Mouse (Mus musculus): Measurements from ENCODE around the gene Spin1.
A peak's percentile ranks its signal among the peaks of the same experiment; 100 is the strongest.

Gene Spin1

DNA sequence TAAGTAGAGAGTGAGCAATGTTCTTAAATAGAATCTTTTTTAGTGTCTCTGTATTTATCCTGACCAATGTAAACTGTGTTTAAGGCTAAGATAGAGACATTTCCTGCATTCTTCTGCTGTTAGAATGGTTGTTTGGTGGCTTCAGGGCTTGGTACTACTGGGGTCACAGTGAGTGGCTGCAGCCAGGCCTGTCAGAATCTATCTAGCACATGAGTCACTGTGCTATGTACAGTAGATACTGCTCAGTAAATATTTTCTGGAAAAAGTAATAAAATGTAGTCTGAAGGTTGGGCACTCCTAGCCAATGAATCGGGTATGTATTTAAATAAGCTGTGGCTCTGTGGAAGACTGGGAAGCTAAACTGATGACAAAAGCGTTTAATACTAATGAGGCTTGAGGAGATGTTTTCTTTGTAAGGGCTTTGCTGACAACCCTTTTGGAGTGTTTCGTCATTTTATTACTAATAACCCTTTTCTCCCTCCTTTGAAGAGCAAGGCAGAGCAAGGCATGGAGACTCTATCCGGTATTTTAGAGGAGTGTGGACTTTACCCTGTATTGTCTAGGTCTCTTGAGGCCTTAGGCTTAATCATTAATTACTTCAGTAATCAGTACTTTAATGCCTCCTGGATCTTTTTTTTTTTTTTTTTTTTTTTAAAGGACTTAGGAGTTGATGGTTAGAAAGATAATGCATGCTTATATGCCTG lies 52.4 kb downstream of the Spin1 start:
- DNase-seq: no peak

GRCm38 (mm10) chr13:51153670-51154030 lies 53.0 kb downstream of the Spin1 start:
- DNase-seq: no peak

GRCm38 (mm10) chr13:51155178-51156013 lies 54.7 kb downstream of the Spin1 start:
- DNase-seq: no peak

DNA sequence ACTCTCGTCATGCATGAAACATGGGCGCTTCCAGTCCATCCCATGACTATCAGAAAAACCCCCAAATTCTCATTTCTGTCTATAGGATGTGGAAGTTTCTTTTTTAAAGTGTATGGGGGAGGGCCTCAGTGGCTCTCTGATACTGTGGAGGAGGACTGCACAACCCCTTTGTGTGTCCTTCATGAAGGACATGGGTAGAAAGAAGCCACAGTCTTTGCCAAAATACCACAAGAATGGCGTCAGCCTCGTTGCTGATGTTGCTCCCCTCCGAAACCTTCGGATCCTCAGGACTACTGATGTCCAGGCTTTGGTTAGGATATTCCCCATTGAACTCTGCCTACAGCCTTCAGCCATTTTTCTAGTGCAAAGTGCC lies 55.3 kb downstream of the Spin1 start:
- no peak for DNase-seq

GRCm38 (mm10) chr13:51157291-51157690 lies 56.6 kb downstream of the Spin1 start:
- no peak for DNase-seq

DNA sequence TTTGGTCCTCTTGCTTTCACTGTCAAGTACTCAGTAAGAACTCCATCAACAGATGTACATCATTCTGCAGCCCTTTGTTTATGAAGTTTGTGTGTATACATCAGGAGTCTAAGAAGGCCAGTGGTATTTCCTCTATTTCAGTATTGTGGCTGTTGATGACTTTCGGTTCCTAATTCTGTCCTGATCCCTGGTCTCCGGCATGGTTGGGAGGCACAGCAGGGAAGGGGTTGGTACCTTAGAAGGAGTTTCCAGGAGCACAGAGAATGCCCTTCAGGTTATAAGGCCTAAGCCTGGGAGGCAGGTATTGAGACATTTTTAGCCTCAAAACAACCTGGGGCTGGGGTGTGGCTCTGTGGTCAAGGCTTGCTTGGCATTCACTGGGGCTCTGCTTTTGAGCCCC lies 61.0 kb downstream of the Spin1 start:
- no peak for DNase-seq

- no peak for DNase-seq
Measured at GRCm38 (mm10) chr13:51162246-51162645, 61.6 kb downstream of the Spin1 start.

DNA sequence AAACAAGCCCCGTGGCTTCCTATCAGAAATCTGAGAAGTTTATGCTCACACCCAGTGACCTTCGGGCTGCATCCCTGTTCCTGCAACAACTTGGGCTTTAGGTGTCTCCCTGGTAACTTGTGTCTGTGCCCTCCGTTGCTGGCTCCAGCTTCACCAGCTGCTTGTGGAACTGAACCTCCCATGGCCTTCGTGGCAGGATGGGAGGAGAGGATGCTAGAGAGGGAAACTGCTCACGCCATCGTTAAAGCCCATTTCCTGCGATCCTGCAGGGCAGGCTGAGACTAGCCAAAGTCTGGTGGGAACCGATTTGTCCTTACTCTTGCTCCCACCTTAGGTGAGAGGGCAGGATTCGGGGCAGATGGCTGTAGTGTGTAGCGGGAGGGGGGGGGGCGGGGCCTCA lies 66.0 kb downstream of the Spin1 start:
- no peak for DNase-seq

DNA sequence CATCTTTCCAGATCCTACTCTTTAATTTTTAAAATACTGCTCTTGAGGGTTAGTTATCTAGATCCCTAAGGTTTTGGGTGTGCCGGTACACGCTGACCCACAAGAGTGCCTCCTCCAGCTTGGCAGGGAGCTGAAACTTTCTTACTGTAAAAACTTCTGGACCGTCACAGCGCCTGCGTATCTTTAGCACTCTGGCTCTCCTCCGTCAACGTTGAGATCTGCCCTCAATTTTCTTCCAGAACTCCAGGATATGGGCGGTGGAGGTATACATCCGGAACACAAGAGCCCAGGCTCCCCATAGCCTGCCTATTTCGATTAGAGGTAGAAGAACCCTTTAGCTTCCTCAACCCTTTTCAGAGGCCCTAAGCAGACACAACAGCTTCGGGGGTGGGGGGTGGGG lies 69.5 kb downstream of the Spin1 start:
- no peak for DNase-seq

DNA sequence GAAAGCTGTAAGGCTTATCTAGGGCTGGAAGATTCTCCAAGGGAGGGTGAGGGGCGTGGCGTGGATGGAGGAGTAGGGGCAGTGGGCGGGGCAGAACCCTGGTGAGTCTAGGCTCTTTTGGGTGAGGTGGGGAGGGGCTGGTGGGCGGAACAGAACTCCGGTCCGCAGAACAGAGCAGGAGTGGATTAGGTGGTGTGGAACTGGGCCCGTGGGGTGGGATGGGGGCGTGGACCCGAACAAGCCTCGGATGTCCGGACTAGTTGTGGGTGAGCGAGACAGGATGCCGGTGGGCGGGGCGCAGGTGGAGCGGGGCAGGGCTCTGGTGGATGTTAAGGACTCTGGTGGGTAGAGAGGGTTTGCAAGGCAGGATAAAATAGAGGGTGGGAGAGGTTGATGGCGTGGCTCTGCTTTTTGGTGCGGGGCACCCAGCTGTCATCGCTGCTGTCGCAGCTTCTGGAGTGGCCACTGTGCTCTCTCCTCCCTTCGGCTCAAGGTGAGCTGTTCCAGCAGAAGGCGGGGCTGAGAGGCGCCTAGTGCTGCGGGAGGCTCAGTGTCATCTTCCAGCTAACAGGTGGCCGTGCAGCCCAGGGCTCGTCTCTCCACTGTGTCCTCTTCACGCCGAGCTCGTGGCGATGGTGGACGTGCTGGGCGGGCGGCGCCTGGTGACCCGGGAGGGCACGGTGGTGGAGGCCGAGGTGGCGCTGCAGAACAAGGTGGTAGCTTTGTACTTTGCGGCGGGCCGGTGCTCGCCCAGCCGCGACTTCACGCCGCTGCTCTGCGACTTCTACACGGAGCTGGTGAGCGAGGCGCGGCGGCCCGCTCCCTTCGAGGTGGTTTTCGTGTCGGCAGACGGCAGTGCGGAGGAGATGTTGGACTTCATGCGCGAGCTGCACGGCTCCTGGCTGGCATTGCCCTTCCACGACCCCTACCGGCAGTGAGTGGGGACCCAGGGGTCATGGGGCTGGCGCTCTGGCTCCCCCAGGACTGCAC lies 70.3 kb downstream of the Spin1 start, which contains the start of gene Nxnl2:
Gene Nxnl2, plus strand, starts transcription at position 332 of the 990 bp plus-strand sequence.
- no peak for DNase-seq

- DNase-seq: no peak
Measured at GRCm38 (mm10) chr13:51172601-51173000, 71.9 kb downstream of the Spin1 start.

GRCm38 (mm10) chr13:51178932-51179331 lies 78.3 kb downstream of the Spin1 start:
- DNase-seq: no peak

DNA sequence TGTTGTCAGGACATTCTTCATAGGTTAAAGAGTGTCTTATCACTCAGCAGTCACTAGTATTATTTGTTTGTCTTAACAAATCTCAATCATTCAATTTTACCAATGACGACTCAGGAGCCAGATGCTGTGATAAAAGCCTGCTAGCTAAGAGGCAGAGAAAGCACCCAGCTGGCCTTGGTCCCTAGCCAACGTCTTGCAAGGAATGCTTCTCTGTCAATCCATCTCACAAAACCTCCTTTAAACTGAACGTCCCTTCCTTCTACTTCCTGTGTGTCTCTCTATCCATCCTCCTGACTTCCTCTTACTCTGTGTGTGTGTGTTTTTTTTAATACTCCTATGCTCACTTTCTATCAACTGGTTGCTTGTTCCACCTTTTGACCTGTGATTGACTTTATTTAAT lies 78.7 kb downstream of the Spin1 start:
- DNase-seq: no peak

DNA sequence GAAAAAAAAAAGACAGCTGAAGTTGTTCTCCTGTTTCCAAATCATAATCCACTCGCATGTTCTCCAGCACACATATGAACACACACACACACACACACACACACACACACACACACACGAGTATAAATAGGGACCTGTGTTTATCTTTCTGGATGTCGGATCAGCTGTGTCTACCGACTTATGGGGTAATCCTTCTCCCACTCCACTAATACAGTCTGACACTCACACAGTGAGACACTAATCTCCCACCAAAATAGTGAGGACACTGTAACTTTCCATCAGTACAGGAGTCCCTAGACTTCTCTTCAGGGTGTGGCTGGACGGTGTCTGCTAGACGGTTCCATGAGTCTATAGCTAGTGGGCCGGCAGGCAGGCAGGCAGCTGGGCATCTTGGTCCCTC lies 81.6 kb downstream of the Spin1 start:
- no peak for DNase-seq

DNA sequence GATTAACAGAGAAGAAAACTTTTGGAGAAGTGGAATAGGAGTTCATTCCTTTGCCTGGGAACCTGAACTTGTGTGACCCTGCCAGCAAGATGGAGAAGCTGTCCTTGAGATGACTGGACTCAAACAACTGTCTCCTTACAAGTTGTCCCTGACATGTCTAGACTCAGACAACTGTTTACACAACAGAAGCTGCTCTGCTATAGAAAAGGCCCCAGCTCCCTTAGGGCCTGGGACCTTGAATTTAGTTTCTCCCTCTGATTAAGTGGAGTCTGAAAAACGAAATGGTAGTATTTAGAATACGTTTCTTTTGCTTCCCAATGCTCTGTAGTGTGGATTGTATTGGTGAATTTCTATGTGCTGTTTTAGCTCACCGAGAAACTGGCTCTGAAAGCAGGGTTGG lies 84.2 kb downstream of the Spin1 start:
- no peak for DNase-seq

GRCm38 (mm10) chr13:51190336-51190735 lies 89.7 kb downstream of the Spin1 start:
- no peak for DNase-seq

DNA sequence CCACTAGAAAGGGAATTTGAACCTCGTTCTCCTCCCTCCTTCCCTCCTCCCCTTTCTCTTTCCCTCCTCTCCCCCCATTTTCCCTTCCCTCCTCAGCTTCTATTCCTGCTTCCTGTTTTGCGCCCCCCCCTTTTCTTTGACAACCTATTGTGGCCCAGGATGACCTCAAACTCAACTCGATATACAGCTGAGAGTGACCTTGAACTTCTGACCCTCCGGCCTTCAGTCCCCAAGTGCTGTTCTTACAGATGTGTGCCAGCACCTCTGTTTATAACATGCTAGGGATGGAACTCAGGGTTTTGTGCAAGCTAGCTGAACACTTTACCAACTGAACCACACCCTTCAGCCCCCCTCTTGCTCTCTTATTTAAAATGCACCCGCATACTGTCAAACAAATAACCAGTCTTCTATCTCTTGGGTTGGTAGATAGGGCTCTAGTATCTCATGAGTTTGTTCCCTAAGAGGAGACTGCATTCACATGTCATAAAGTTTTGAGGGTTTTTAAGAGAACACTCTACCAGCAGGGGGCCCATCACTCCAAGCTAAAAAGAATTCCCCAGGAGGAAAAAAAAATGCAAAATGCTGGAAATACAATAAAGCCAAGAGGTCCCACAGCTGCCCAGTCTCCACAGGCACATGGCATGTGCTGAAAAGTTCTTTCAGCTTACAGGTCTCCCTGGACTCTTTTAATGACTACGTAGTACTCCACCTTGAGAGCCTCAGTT lies 90.9 kb downstream of the Spin1 start:
- no peak for DNase-seq

GRCm38 (mm10) chr13:51193893-51194292 lies 93.2 kb downstream of the Spin1 start:
- DNase-seq: no peak

DNA sequence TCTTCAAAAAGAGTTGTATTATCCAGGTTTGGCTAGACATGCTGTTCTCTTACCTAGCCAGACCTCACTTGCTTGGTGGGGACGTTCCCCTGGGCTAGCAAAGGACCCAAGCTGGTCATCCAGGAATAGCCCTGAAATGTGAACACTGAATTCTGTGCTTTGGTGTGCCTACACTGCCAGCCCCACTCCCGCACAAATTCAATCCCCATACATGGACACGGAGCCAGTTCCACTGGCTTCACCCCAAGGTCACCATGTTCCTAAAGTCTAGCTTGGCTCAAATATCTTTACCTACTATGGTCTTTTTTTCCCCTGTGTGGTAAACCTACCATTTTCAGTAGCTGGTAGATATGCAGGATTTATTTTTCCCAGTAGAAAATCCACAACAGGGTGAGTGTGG lies 97.0 kb downstream of the Spin1 start:
- no peak for DNase-seq

- DNase-seq: peak; percentile 66
Measured at GRCm38 (mm10) chr13:51198186-51198585, 97.5 kb downstream of the Spin1 start.

Data from layer of hippocampus, adult 9-11 months (tissue).